Mouse (Mus musculus): ENCODE results near the gene Inf2. TPM values are rescaled to one million over a fixed set of nuclear protein-coding genes. Genes with fewer than 3 reads are reported as not detected.

Gene Inf2
- 1.4 and 1.5 TPM in 2 replicates for polyA plus RNA-seq (2015; fragmentation: Nextera tagmentation; extraction: Ambion mirVana)

GRCm38 (mm10) chr12:112588426-112589256 lies at the start of gene Inf2:
Gene Inf2 (plus strand): TSS chr12:112588784.
- Histone ChIP-seq H3K9me3 (no peaks in the 10 kb centered on the region), H3K36me3 (no peaks in the 10 kb centered on the region), H3K27ac (replicated peaks) (no peak within 1 kb of the TSS), H3K4me3 (peak within 1 kb of the TSS; percentile 49), H3K27me3 (peaks cover 42% of the 10 kb centered on the region), H3K9ac (peak within 1 kb of the TSS; percentile 70), H3K4me1 (replicated peaks) (peaks cover 41% of the 10 kb centered on the region), H3K4me2 (peak within 1 kb of the TSS; percentile 83)
- WGBS = 1% methylated on average over 58 of the region's 60 CpGs
- peak; percentile 74 for ATAC-seq (ENCODE audit: low read depth)

- Histone ChIP-seq H3K27me3 (peaks cover 15% of the 10 kb centered on the region), H3K4me2 (no peak overlapping the region), H3K36me3 (no peaks in the 10 kb centered on the region), H3K27ac (replicated peaks) (no peak overlapping the region), H3K9me3 (no peaks in the 10 kb centered on the region), H3K4me1 (replicated peaks) (peaks cover 27% of the 10 kb centered on the region), H3K9ac (no peak overlapping the region), H3K4me3 (no peak overlapping the region)
- WGBS = 90% methylated on average over 7 of the region's 7 CpGs
- no peak for ATAC-seq (ENCODE audit: low read depth)
Observed at GRCm38 (mm10) chr12:112539466-112539965, 49.1 kb upstream of the Inf2 start.

- Histone ChIP-seq H3K27ac (replicated peaks) (no peak overlapping the region), H3K4me1 (replicated peaks) (peaks cover 34% of the 10 kb centered on the region), H3K27me3 (peaks cover 14% of the 10 kb centered on the region), H3K4me2 (no peak overlapping the region), H3K9me3 (no peaks in the 10 kb centered on the region), H3K4me3 (no peak overlapping the region), H3K9ac (no peak overlapping the region), H3K36me3 (no peaks in the 10 kb centered on the region)
- 91% methylated on average over 12 of the region's 12 CpGs for WGBS
- no peak for ATAC-seq (ENCODE audit: low read depth)
Observed at GRCm38 (mm10) chr12:112540321-112540720, 48.3 kb upstream of the Inf2 start.

- peaks cover 42% of the 10 kb centered on the region for H3K4me1 ChIP-seq (replicated peaks)
- H3K27ac ChIP-seq (replicated peaks) = peak overlapping the region; percentile 40; the same call in 1 of the 2 replicates
- H3K9ac ChIP-seq = 0 out of 2 replicates have a peak overlapping the region, but pooled peaks have one; percentile 27
- no peak overlapping the region for H3K4me2 ChIP-seq
- H3K4me3 ChIP-seq = no peak overlapping the region
- H3K27me3 ChIP-seq = peaks cover 14% of the 10 kb centered on the region
- peak; percentile 40; the same call in 1 of the 2 replicates for ATAC-seq (ENCODE audit: low read depth)
- no peaks in the 10 kb centered on the region for H3K36me3 ChIP-seq
- H3K9me3 ChIP-seq = no peaks in the 10 kb centered on the region
- 21% methylated on average over 8 of the region's 8 CpGs for WGBS
Observed at GRCm38 (mm10) chr12:112541483-112542091, 47.0 kb upstream of the Inf2 start.

- peak; percentile 17; the same call in 1 of the 2 replicates for ATAC-seq (ENCODE audit: low read depth)
- H3K4me1 ChIP-seq (replicated peaks) = peaks cover 42% of the 10 kb centered on the region
- no peak overlapping the region for H3K4me2 ChIP-seq
- no peaks in the 10 kb centered on the region for H3K36me3 ChIP-seq
- H3K4me3 ChIP-seq = no peak overlapping the region
- peaks cover 14% of the 10 kb centered on the region for H3K27me3 ChIP-seq
- H3K9me3 ChIP-seq = no peaks in the 10 kb centered on the region
- WGBS = 42% methylated on average over 13 of the region's 13 CpGs
- H3K27ac ChIP-seq (replicated peaks) = 0 out of 2 replicates have a peak overlapping the region, but pooled peaks have one; percentile 40
- peak overlapping the region; percentile 27; the same call in 1 of the 2 replicates for H3K9ac ChIP-seq
Observed at GRCm38 (mm10) chr12:112542257-112542919, 46.2 kb upstream of the Inf2 start.

GRCm38 (mm10) chr12:112542920-112543300 lies 45.7 kb upstream of the Inf2 start:
- peaks cover 14% of the 10 kb centered on the region for H3K27me3 ChIP-seq
- no peak overlapping the region for H3K27ac ChIP-seq (replicated peaks)
- H3K4me1 ChIP-seq (replicated peaks) = peaks cover 42% of the 10 kb centered on the region
- no peaks in the 10 kb centered on the region for H3K36me3 ChIP-seq
- WGBS = 4% methylated on average over 11 of the region's 11 CpGs
- no peak overlapping the region for H3K4me3 ChIP-seq
- H3K9ac ChIP-seq = peak overlapping the region; percentile 27; the same call in 1 of the 2 replicates
- no peak overlapping the region for H3K4me2 ChIP-seq
- ATAC-seq (ENCODE audit: low read depth) = peak; percentile 40
- no peaks in the 10 kb centered on the region for H3K9me3 ChIP-seq

GRCm38 (mm10) chr12:112543941-112544340 lies 44.6 kb upstream of the Inf2 start:
- no peak for ATAC-seq (ENCODE audit: low read depth)
- Histone ChIP-seq H3K4me1 (replicated peaks) (peaks cover 42% of the 10 kb centered on the region), H3K9ac (no peak overlapping the region), H3K4me3 (no peak overlapping the region), H3K27me3 (peaks cover 8% of the 10 kb centered on the region), H3K9me3 (no peaks in the 10 kb centered on the region), H3K27ac (replicated peaks) (no peak overlapping the region), H3K4me2 (no peak overlapping the region), H3K36me3 (no peaks in the 10 kb centered on the region)
- 80% methylated on average over 9 of the region's 9 CpGs for WGBS

GRCm38 (mm10) chr12:112544946-112545701 lies 43.5 kb upstream of the Inf2 start:
- no peak for ATAC-seq (ENCODE audit: low read depth)
- Histone ChIP-seq H3K9ac (no peak overlapping the region), H3K27ac (replicated peaks) (no peak overlapping the region), H3K4me3 (no peak overlapping the region), H3K36me3 (no peaks in the 10 kb centered on the region), H3K4me2 (no peak overlapping the region), H3K27me3 (peaks cover 4% of the 10 kb centered on the region; the same call in 1 of the 2 replicates), H3K9me3 (no peaks in the 10 kb centered on the region), H3K4me1 (replicated peaks) (peaks cover 42% of the 10 kb centered on the region)
- 34% methylated on average over 12 of the region's 12 CpGs for WGBS

- Histone ChIP-seq H3K9ac (no peak overlapping the region), H3K4me1 (replicated peaks) (peaks cover 33% of the 10 kb centered on the region), H3K36me3 (no peaks in the 10 kb centered on the region), H3K4me3 (no peak overlapping the region), H3K4me2 (no peak overlapping the region), H3K27ac (replicated peaks) (no peak overlapping the region), H3K27me3 (no peaks in the 10 kb centered on the region; the same call in 1 of the 2 replicates), H3K9me3 (no peaks in the 10 kb centered on the region)
- ATAC-seq (ENCODE audit: low read depth) = no peak
- 89% methylated on average over 8 of the region's 8 CpGs for WGBS
Observed at GRCm38 (mm10) chr12:112546110-112546509, 42.5 kb upstream of the Inf2 start.

GRCm38 (mm10) chr12:112549287-112549686 lies 39.3 kb upstream of the Inf2 start:
- Histone ChIP-seq H3K4me3 (no peak overlapping the region), H3K9ac (no peak overlapping the region), H3K27ac (replicated peaks) (no peak overlapping the region), H3K9me3 (no peaks in the 10 kb centered on the region), H3K36me3 (no peaks in the 10 kb centered on the region), H3K4me1 (replicated peaks) (peaks cover 29% of the 10 kb centered on the region), H3K27me3 (peaks cover 5% of the 10 kb centered on the region; the same call in 1 of the 2 replicates), H3K4me2 (no peak overlapping the region)
- no peak for ATAC-seq (ENCODE audit: low read depth)
- WGBS = 89% methylated on average over 1 of the region's 1 CpGs

GRCm38 (mm10) chr12:112551861-112552375 lies 36.7 kb upstream of the Inf2 start:
- Histone ChIP-seq H3K27me3 (0 out of 2 replicates have a peak, but pooled peaks cover 7% of the 10 kb centered on the region), H3K36me3 (no peaks in the 10 kb centered on the region), H3K4me3 (no peak overlapping the region), H3K27ac (replicated peaks) (peak overlapping the region; percentile 64; the same call in 1 of the 2 replicates), H3K9me3 (no peaks in the 10 kb centered on the region), H3K9ac (no peak overlapping the region), H3K4me2 (0 out of 2 replicates have a peak overlapping the region, but pooled peaks have one; percentile 11), H3K4me1 (replicated peaks) (peaks cover 14% of the 10 kb centered on the region)
- 7% methylated on average over 13 of the region's 13 CpGs for WGBS
- ATAC-seq (ENCODE audit: low read depth) = peak; percentile 71
